In genomic region chr4:54858604-54859003, GRCm38 (mm10) we compare ENCODE assay signal across 19 mouse cellular contexts.
DNase-seq lines count a peak whose midpoint lies in the region; ATAC-seq lines count a peak whose summit lies in the region.
"Had no signal": no experiment of that assay in that cellular context is flagged by ENCODE, and none has a peak within 500 bp of the region (broad histone marks: within the 10 kb centered on the region; RNA-seq: fewer than 3 reads in every experiment).

No protein-coding gene starts in this region.

- no peaks in the 10 kb centered on the region for H3K27me3 ChIP-seq in midbrain, embryonic 13.5 days
- H3K27me3 ChIP-seq: CH12.LX, Patski had no signal

- H3K9me3 ChIP-seq in midbrain, embryonic 13.5 days, result no peaks in the 10 kb centered on the region

- no peak overlapping the region for H3K27ac ChIP-seq in midbrain, embryonic 13.5 days

- DNase-seq in heart, adult 11 months, result peak; percentile 78
- no peak for DNase-seq in heart, postnatal 14 days
- DNase-seq: adrenal gland, adult 2 months; adrenal gland, adult 8-10 months; adrenal gland, postnatal 10 days; adrenal gland, postnatal 14 days; adrenal gland, postnatal 25 days; adrenal gland, postnatal 36 days; B cell, adult 2 months; cerebellum, adult 11 months; cerebellum, adult 11-12 months; cerebellum, adult 18-20 months had no signal

- H3K36me3 ChIP-seq in midbrain, embryonic 13.5 days, result no peaks in the 10 kb centered on the region
- H3K36me3 ChIP-seq: G1E had no signal

- no peak overlapping the region for H3K4me2 ChIP-seq in midbrain, embryonic 13.5 days (replicated peaks)

- WGBS in midbrain, embryonic 13.5 days, result 95% methylated on average over 3 of the region's 3 CpGs

- no peaks in the 10 kb centered on the region for H3K4me1 ChIP-seq in midbrain, embryonic 13.5 days (replicated peaks)

- intact Hi-C loops in heart, postnatal 14 days (cut with DNase I), result no loop called here

- H3K9ac ChIP-seq in midbrain, embryonic 13.5 days (replicated peaks), result no peak overlapping the region

- no peak overlapping the region for H3K4me3 ChIP-seq in midbrain, embryonic 13.5 days (replicated peaks)

- peak; percentile 71 for ATAC-seq in common myeloid progenitor, adult 5-6 weeks (replicated peaks; ENCODE audit: low read depth, poor library complexity, severe bottlenecking)
- no peak for ATAC-seq in midbrain, embryonic 13.5 days
- ATAC-seq: activated CD4-positive, CD25-positive, alpha-beta regulatory T cell, adult 4 months; CD4-positive, CD25-positive, alpha-beta regulatory T cell, adult 4 months; Patski had no signal
